Mouse (Mus musculus) central nervous system, embryonic 11.5 days (tissue): ENCODE results near the gene Gm4450. TPM values are rescaled to one million over a fixed set of nuclear protein-coding genes. Genes with fewer than 3 reads are reported as not detected.

Experiments
- polyA plus RNA-seq: library from polyadenylated mRNA; depleted of rRNA; stranded (reverse); fragments of >200 nt; gene quantifications from 2 replicates; pipeline ENCODE4 v1.2.3, GENCODE M21; 2012; rRNA removed

Gene Gm4450
- polyA plus RNA-seq, result not detected in 2 replicates

DNA sequence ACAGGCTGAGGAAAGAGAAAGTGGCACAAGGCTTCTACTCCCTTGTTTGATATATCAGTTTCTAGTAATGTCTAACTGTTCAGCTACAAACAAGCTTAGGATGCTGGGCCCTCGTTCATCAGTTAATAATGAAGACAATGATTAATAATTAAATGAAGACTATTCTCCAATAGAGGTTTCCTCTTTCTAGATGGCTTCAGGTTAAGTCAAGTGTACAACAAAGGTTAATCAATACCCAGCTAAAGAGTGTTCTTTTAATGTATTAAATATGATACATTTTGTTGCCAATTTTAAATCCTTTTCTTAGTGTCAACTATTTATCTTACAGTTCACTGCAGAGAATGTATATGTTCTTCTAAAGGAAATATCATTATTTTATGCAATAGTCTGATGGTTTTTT lies at the start of gene Gm4450:
TSS of gene Gm4450 (minus strand) at position 101 of the 400 bp plus-strand sequence.

Other genes with a start within 250 kb of the Gm4450 start
- not detected in 2 replicates for gene Reg4, start 235.0 kb downstream of the Gm4450 start, polyA plus RNA-seq
- 2.6 and 2.9 TPM in 2 replicates for gene Hmgcs2, start 176.7 kb downstream of the Gm4450 start, polyA plus RNA-seq
- 195 and 372 TPM in 2 replicates for gene Phgdh, start 117.1 kb downstream of the Gm4450 start, polyA plus RNA-seq
- 11.6 and 13.4 TPM in 2 replicates for gene Zfp697, start 74.7 kb downstream of the Gm4450 start, polyA plus RNA-seq
- gene Hsd3b4, start 53.4 kb upstream of the Gm4450 start, polyA plus RNA-seq, result 0.04 TPM in 1 of 2 replicates, not detected in the other
- 0.04 TPM in 1 of 2 replicates, not detected in the other for gene Gm10681, start 131.7 kb upstream of the Gm4450 start, polyA plus RNA-seq
- not detected in 2 replicates for gene Hsd3b5, start 173.1 kb upstream of the Gm4450 start, polyA plus RNA-seq